Mouse (Mus musculus): ENCODE measurements at regions not wholly inside any gene's neighbourhood (a gene's known extent, or its start where the extent isn't known, plus 50 kb on each side); places are given as distances from the start of the nearest gene placed in this dataset.
A peak's percentile ranks its signal among the peaks of the same experiment; 100 is the strongest.

- no peak for DNase-seq (ENCODE audit: low spot score in 2 of 2)
These were observed 105.0 kb upstream of the Parp11 start for GRCm38 (mm10) chr6:127341604-127342003.

- no peak for DNase-seq (ENCODE audit: low spot score in 2 of 2)
These were observed 97.8 kb upstream of the Parp11 start for GRCm38 (mm10) chr6:127348770-127349409.

GRCm38 (mm10) chr6:127349479-127350110, 97.0 kb upstream of the Parp11 start:
- DNase-seq (ENCODE audit: low spot score in 2 of 2) = no peak

- DNase-seq (ENCODE audit: low spot score in 2 of 2) = no peak
These were observed 94.9 kb upstream of the Parp11 start for GRCm38 (mm10) chr6:127351691-127352090.

GRCm38 (mm10) chr6:127355112-127355511, 91.5 kb upstream of the Parp11 start:
- DNase-seq (ENCODE audit: low spot score in 2 of 2) = no peak

- no peak for DNase-seq (ENCODE audit: low spot score in 2 of 2)
These were observed 90.2 kb upstream of the Parp11 start for GRCm38 (mm10) chr6:127356442-127356841.

- no peak for DNase-seq (ENCODE audit: low spot score in 2 of 2)
These were observed 87.8 kb upstream of the Parp11 start for GRCm38 (mm10) chr6:127358805-127359204.

GRCm38 (mm10) chr6:127359391-127359874, 87.2 kb upstream of the Parp11 start:
- peak; percentile 57 to 80 for DNase-seq (ENCODE audit: low spot score in 2 of 2)

- no peak for DNase-seq (ENCODE audit: low spot score in 2 of 2)
These were observed 84.5 kb upstream of the Parp11 start for GRCm38 (mm10) chr6:127362166-127362565.

GRCm38 (mm10) chr6:127362966-127363752, 83.5 kb upstream of the Parp11 start:
- DNase-seq (ENCODE audit: low spot score in 2 of 2) = no peak

GRCm38 (mm10) chr6:127363871-127364590, 82.6 kb upstream of the Parp11 start:
- no peak for DNase-seq (ENCODE audit: low spot score in 2 of 2)

- no peak for DNase-seq (ENCODE audit: low spot score in 2 of 2)
These were observed 82.0 kb upstream of the Parp11 start for GRCm38 (mm10) chr6:127364591-127365187.

- no peak for DNase-seq (ENCODE audit: low spot score in 2 of 2)
These were observed 81.4 kb upstream of the Parp11 start for GRCm38 (mm10) chr6:127365246-127365645.

GRCm38 (mm10) chr6:127365651-127366050, 81.0 kb upstream of the Parp11 start:
- no peak for DNase-seq (ENCODE audit: low spot score in 2 of 2)

- DNase-seq (ENCODE audit: low spot score in 2 of 2) = no peak
These were observed 73.6 kb upstream of the Parp11 start for GRCm38 (mm10) chr6:127373052-127373451.

- no peak for DNase-seq (ENCODE audit: low spot score in 2 of 2)
These were observed 72.7 kb upstream of the Parp11 start for GRCm38 (mm10) chr6:127373797-127374463.

- DNase-seq (ENCODE audit: low spot score in 2 of 2) = peak in 1 of 2 experiments; percentile 47
These were observed 72.0 kb upstream of the Parp11 start for GRCm38 (mm10) chr6:127374464-127375143.

- no peak for DNase-seq (ENCODE audit: low spot score in 2 of 2)
These were observed 71.5 kb upstream of the Parp11 start for GRCm38 (mm10) chr6:127375144-127375529.

- no peak for DNase-seq (ENCODE audit: low spot score in 2 of 2)
These were observed 70.9 kb upstream of the Parp11 start for GRCm38 (mm10) chr6:127375711-127376199.

GRCm38 (mm10) chr6:127378701-127379100, 67.9 kb upstream of the Parp11 start:
- DNase-seq (ENCODE audit: low spot score in 2 of 2) = no peak

Measured in urinary bladder, postnatal 4 days (tissue).